In genomic region chr16:45154741-45155250, GRCm38 (mm10) we compare ENCODE assay signal across 25 mouse cellular contexts. TPM values are rescaled to one million over a fixed set of nuclear protein-coding genes. Genes with fewer than 3 reads are reported as not detected.
DNase-seq lines count a peak whose midpoint lies in the region; ATAC-seq and TF ChIP-seq lines count a peak whose summit lies in the region.
"Had no signal": no experiment of that assay in that cellular context is flagged by ENCODE, and none has a peak within 500 bp of the region (broad histone marks: within the 10 kb centered on the region; RNA-seq: fewer than 3 reads in every experiment).

No protein-coding gene starts in this region.

- WGBS in midbrain, postnatal 0 days = 86% methylated on average over 3 of the region's 3 CpGs

- no peak overlapping the region for H3K27ac ChIP-seq in midbrain, postnatal 0 days (ENCODE audit: low read depth, low read length)
- H3K27ac ChIP-seq: embryonic facial prominence, embryonic 10.5 days; heart, embryonic 13.5 days; hindbrain, embryonic 12.5 days; kidney, postnatal 0 days; limb, embryonic 13.5 days; liver, embryonic 13.5 days; neural tube, embryonic 12.5 days; stomach, embryonic 15.5 days had no signal

- no peak overlapping the region for H3K4me2 ChIP-seq in midbrain, postnatal 0 days (ENCODE audit: low read depth, low read length, poor library complexity, severe bottlenecking)
- H3K4me2 ChIP-seq: heart, embryonic 13.5 days; hindbrain, embryonic 12.5 days; limb, embryonic 13.5 days; liver, embryonic 13.5 days; neural tube, embryonic 12.5 days; stomach, embryonic 15.5 days had no signal

- no peak overlapping the region for H3K9ac ChIP-seq in midbrain, postnatal 0 days (replicated peaks; ENCODE audit: low read length, poor library complexity, severe bottlenecking)
- H3K9ac ChIP-seq: heart, embryonic 13.5 days; hindbrain, embryonic 12.5 days; limb, embryonic 13.5 days; liver, embryonic 13.5 days; neural tube, embryonic 12.5 days; stomach, embryonic 15.5 days had no signal

- peaks cover 24% of the 10 kb centered on the region for H3K36me3 ChIP-seq in midbrain, postnatal 0 days (ENCODE audit: insufficient read depth, low read length)

- H3K4me3 ChIP-seq in midbrain, postnatal 0 days (ENCODE audit: low read depth, low read length) = no peak overlapping the region
- H3K4me3 ChIP-seq: embryonic facial prominence, embryonic 10.5 days; heart, embryonic 13.5 days; hindbrain, embryonic 12.5 days; limb, embryonic 13.5 days; liver, embryonic 13.5 days; neural tube, embryonic 12.5 days; stomach, embryonic 15.5 days had no signal

- no peak for TF ChIP-seq CTCF in midbrain, postnatal 0 days (IDR thresholded peaks at IDR 0.05)

- no peaks in the 10 kb centered on the region for H3K27me3 ChIP-seq in midbrain, postnatal 0 days (ENCODE audit: insufficient read depth, low read length)
- H3K27me3 ChIP-seq: CH12.LX; heart, embryonic 13.5 days; hindbrain, embryonic 12.5 days; limb, embryonic 13.5 days; liver, embryonic 13.5 days; neural tube, embryonic 12.5 days; Patski; stomach, embryonic 15.5 days had no signal

- H3K4me1 ChIP-seq in midbrain, postnatal 0 days (ENCODE audit: insufficient read depth, low read length) = peaks cover 8% of the 10 kb centered on the region; the same call in 1 of the 2 replicates

- peak; percentile 61 for DNase-seq in kidney, adult 9 months
- no peak for DNase-seq in kidney, postnatal 10 days
- DNase-seq in kidney, postnatal 36 days = peak; percentile 42 to 55
- DNase-seq in lung, postnatal 14 days = peak; percentile 22
- no peak for DNase-seq in cerebellum, postnatal 4 days (ENCODE audit: low spot score in 2 of 2)
- no peak for DNase-seq in gastrocnemius, postnatal 25 days
- DNase-seq in midbrain, postnatal 0 days (ENCODE audit: low spot score) = no peak
- DNase-seq: adrenal gland, adult 2 months; B cell, adult 2 months; cerebellum, adult 11 months; cerebellum, adult 9-11 months; gastrocnemius, postnatal 14 days; liver, embryonic 13.5 days; midbrain, embryonic 14.5 days had no signal

- no peaks in the 10 kb centered on the region for H3K9me3 ChIP-seq in midbrain, postnatal 0 days (ENCODE audit: low read length)
- H3K9me3 ChIP-seq: embryonic facial prominence, embryonic 10.5 days; G1E; heart, embryonic 13.5 days; hindbrain, embryonic 12.5 days; limb, embryonic 13.5 days; liver, embryonic 13.5 days; neural tube, embryonic 12.5 days; stomach, embryonic 15.5 days had no signal

- ATAC-seq in midbrain, postnatal 0 days (ENCODE audit: low FRiP score) = no peak
- ATAC-seq: forebrain, embryonic 16.5 days; Patski had no signal

RNA-seq across cellular contexts. Expression of gene Slc35a5, which starts 3.7 kb away (rescaled TPM):
- 1 to 10 TPM; 4.8 to 5.9 TPM for total RNA-seq in gastrocnemius, postnatal 25 days (2021)
- 31.4 and 35.0 TPM in 2 replicates for total RNA-seq in midbrain, postnatal 0 days (2014; rRNA removed)
- 30.3 and 34.2 TPM in 2 replicates for polyA plus RNA-seq in midbrain, postnatal 0 days (2015; fragmentation: Nextera tagmentation; extraction: Ambion mirVana)

RNA-seq across cellular contexts. Expression of gene Atg3, which starts 3.8 kb away (rescaled TPM):
- total RNA-seq in gastrocnemius, postnatal 25 days (2021) = 10 to 100 TPM; 18.4 to 19.2 TPM
- 15.4 and 20.5 TPM in 2 replicates for total RNA-seq in midbrain, postnatal 0 days (2014; rRNA removed)
- polyA plus RNA-seq in midbrain, postnatal 0 days (2015; fragmentation: Nextera tagmentation; extraction: Ambion mirVana) = 45.2 and 46.3 TPM in 2 replicates

Comparison
In these comparisons a context has a peak if more than half of its experiments do, and no peak if none do; other contexts are left out.
1. DNase-seq: peak in kidney, adult 9 months (single experiment), kidney, postnatal 36 days (2 of 2) and lung, postnatal 14 days (single experiment); none in kidney, postnatal 10 days (single experiment), cerebellum, postnatal 4 days (0 of 2), gastrocnemius, postnatal 25 days (single experiment) and midbrain, postnatal 0 days (single experiment).